Mouse (Mus musculus): ENCODE results near the gene Ncoa3. TPM values are rescaled to one million over a fixed set of nuclear protein-coding genes. Genes with fewer than 3 reads are reported as not detected.
A peak's percentile ranks its signal among the peaks of the same experiment; 100 is the strongest.

The Ncoa3 gene
- polyA plus RNA-seq, 1 experiment from 2014 or later, result 8.1 TPM

DNA sequence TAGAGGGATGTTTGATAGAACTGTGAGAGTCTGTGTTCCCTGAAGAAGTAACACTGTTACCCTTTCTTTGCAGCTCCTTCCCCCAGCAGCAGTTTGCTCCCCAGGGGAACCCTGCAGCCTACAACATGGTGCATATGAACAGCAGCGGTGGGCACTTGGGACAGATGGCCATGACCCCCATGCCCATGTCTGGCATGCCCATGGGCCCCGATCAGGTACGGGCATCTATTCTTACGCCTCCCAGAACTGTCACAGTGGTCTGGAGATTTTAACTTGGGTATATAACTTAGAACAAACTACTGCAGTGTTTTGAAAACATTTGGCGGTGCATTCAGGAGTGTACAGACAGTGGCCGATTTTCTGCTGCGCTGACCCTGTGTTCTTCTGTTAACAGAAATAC, 77.3 kb downstream of the Ncoa3 start:
- no peak for ATAC-seq
- H3K27ac ChIP-seq, result no peak overlapping the region
- H3K36me3 ChIP-seq, result peaks cover 66% of the 10 kb centered on the region
- no peak overlapping the region for H3K9ac ChIP-seq
- H3K27me3 ChIP-seq (replicated peaks), result no peaks in the 10 kb centered on the region
- H3K4me2 ChIP-seq, result no peak overlapping the region
- H3K9me3 ChIP-seq (replicated peaks), result no peaks in the 10 kb centered on the region
- H3K4me3 ChIP-seq, result no peak overlapping the region
- H3K4me1 ChIP-seq, result no peaks in the 10 kb centered on the region
- WGBS (ENCODE audit: insufficient replicate concordance), result 88% methylated on average over 7 of the region's 7 CpGs

DNA sequence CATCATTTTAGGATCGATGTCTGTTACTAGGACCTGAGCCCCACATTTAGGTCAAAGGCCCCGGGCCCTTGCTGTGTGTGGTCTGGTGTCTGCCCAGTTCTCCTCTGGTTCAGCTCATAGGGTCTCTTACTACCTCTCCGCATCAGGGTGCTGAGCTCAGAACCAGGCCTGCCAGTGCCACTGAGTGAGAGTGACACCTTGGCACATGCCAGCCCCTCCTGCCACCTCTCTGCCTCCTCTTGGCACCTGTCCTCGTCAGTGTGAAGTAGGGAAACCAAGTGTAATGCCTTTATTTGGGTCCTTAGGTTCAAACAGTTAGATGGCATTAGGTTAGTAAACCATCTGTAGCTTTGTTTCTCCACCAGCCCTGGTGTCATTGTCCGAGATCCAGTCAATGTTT, 79.0 kb downstream of the Ncoa3 start:
- H3K4me2 ChIP-seq, result no peak overlapping the region
- no peak overlapping the region for H3K4me3 ChIP-seq
- no peaks in the 10 kb centered on the region for H3K9me3 ChIP-seq (replicated peaks)
- no peak overlapping the region for H3K27ac ChIP-seq
- no peak overlapping the region for H3K9ac ChIP-seq
- no peaks in the 10 kb centered on the region for H3K27me3 ChIP-seq (replicated peaks)
- ATAC-seq, result no peak
- no peaks in the 10 kb centered on the region for H3K4me1 ChIP-seq
- H3K36me3 ChIP-seq, result peaks cover 55% of the 10 kb centered on the region
- WGBS (ENCODE audit: insufficient replicate concordance), result 81% methylated on average over 5 of the region's 5 CpGs

DNA sequence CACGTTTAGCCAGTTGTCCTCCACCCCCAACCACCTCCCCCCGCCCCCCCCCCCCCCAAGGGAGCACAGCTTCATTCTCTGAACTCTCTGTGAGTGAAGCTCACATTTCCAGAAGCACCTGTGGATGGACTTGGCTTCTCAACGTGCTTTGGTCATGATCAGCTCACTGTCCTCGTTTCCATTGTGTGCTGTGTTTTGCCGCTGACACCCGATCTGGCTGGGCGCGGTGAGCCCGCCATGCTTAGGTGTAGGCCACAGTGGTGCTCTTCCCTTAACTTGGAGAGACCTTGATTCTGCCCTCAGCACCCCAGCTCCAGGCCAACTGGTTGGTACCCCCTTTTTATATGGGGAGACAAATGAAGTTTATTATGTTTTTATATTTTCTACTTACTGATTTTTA, 79.5 kb downstream of the Ncoa3 start:
- Histone ChIP-seq H3K4me2 (no peak overlapping the region), H3K4me1 (no peaks in the 10 kb centered on the region), H3K27ac (no peak overlapping the region), H3K27me3 (replicated peaks) (no peaks in the 10 kb centered on the region), H3K9me3 (replicated peaks) (no peaks in the 10 kb centered on the region), H3K4me3 (no peak overlapping the region), H3K9ac (no peak overlapping the region), H3K36me3 (peaks cover 51% of the 10 kb centered on the region)
- no peak for ATAC-seq
- 74% methylated on average over 9 of the region's 9 CpGs for WGBS (ENCODE audit: insufficient replicate concordance)

DNA sequence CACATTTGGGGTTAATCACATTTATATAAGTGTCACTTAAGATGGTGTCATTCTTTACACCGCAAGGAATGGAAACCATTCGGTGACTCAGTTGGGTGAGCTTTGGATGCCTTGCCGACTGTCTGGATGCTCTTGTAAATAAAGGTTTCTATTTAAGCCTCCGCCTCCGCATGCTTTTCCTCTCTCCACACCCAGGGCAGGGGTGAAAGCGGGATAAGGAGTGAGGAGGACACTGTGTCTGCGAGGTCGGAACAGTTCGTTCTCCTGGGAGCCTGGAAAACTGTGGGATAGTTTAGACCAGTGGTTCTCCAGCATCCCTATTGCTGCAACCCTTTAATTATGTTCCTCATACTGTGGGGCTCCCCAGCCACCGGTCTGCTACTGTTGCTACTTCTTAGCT, 80.6 kb downstream of the Ncoa3 start:
- H3K4me3 ChIP-seq, result no peak overlapping the region
- H3K36me3 ChIP-seq, result peaks cover 40% of the 10 kb centered on the region
- no peak overlapping the region for H3K4me2 ChIP-seq
- no peaks in the 10 kb centered on the region for H3K4me1 ChIP-seq
- no peaks in the 10 kb centered on the region for H3K27me3 ChIP-seq (replicated peaks)
- WGBS (ENCODE audit: insufficient replicate concordance), result 75% methylated on average over 10 of the region's 10 CpGs
- H3K9ac ChIP-seq, result no peak overlapping the region
- no peaks in the 10 kb centered on the region for H3K9me3 ChIP-seq (replicated peaks)
- ATAC-seq, result no peak
- no peak overlapping the region for H3K27ac ChIP-seq

DNA sequence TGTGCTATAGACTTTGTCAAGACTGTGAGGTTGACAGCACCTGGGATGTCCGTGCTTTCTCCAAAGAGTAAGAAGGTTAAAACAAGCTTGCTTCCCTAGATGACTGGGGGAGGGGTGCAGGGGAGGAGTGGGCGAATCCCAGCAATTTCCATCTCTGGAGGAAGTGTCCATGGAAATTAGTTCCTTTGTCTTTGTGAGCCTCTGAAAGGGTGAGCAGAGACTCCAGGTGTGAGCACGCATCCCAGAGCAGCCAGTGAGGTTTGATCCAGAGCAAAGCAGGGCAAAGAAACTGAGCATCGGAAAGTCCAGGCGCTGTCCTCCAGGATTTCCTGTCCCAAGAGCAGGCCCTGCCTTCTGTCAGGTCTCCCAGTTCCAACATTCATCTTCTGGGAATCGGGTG, 81.9 kb downstream of the Ncoa3 start:
- peaks cover under 1% of the 10 kb centered on the region; the same call in 1 of the 2 replicates for H3K4me1 ChIP-seq
- ATAC-seq, result no peak
- no peaks in the 10 kb centered on the region for H3K27me3 ChIP-seq (replicated peaks)
- H3K4me3 ChIP-seq, result no peak overlapping the region
- H3K27ac ChIP-seq, result no peak overlapping the region
- no peaks in the 10 kb centered on the region for H3K9me3 ChIP-seq (replicated peaks)
- no peak overlapping the region for H3K9ac ChIP-seq
- WGBS (ENCODE audit: insufficient replicate concordance), result 56% methylated on average over 6 of the region's 6 CpGs
- no peak overlapping the region for H3K4me2 ChIP-seq
- peaks cover 28% of the 10 kb centered on the region for H3K36me3 ChIP-seq

DNA sequence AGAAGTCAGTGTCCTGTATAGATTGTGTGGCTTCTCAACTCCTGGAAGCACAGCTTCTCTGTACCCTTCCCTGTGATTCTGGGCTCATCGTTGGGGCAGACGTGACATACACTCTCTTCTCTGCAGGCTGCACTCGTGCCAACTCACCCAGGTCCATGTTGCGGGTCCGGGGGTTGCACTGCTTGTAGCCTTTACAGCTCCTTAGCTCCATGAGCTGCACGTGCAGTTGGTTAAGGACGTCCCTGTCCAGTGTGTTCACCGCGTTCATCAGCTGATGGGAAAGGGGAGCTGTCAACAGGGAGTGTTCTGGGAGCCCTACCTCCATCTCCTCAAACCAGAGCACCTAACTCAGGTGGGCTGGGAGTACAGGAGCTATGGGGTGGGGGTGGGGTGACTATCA, 84.9 kb downstream of the Ncoa3 start:
- Histone ChIP-seq H3K4me2 (no peak overlapping the region), H3K36me3 (peaks cover 3% of the 10 kb centered on the region; the same call in 1 of the 2 replicates), H3K27me3 (replicated peaks) (no peaks in the 10 kb centered on the region), H3K9ac (no peak overlapping the region), H3K4me1 (peaks cover 23% of the 10 kb centered on the region), H3K27ac (no peak overlapping the region), H3K9me3 (replicated peaks) (no peaks in the 10 kb centered on the region), H3K4me3 (no peak overlapping the region)
- WGBS (ENCODE audit: insufficient replicate concordance), result 65% methylated on average over 9 of the region's 9 CpGs
- ATAC-seq, result no peak

DNA sequence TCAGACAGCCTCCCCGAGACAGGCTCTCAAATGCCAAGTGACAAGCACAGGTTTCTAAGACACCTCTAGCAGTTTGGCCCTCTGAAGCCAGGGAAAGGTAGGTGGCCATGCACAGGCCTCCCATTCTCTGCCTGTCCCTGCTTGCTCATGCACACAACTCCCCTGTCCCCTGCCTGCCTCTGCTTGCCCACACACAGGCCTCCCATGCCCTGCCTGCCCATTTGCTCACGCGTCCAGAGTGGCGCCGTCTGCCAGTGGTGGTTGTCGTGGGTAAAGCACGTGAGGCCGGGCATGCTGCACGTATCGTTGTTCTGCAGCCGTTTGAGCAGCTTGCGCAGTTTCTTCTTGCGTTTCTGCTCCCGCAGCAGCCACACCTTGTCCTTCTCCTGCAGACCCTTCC, 86.8 kb downstream of the Ncoa3 start:
- ATAC-seq, result no peak

DNA sequence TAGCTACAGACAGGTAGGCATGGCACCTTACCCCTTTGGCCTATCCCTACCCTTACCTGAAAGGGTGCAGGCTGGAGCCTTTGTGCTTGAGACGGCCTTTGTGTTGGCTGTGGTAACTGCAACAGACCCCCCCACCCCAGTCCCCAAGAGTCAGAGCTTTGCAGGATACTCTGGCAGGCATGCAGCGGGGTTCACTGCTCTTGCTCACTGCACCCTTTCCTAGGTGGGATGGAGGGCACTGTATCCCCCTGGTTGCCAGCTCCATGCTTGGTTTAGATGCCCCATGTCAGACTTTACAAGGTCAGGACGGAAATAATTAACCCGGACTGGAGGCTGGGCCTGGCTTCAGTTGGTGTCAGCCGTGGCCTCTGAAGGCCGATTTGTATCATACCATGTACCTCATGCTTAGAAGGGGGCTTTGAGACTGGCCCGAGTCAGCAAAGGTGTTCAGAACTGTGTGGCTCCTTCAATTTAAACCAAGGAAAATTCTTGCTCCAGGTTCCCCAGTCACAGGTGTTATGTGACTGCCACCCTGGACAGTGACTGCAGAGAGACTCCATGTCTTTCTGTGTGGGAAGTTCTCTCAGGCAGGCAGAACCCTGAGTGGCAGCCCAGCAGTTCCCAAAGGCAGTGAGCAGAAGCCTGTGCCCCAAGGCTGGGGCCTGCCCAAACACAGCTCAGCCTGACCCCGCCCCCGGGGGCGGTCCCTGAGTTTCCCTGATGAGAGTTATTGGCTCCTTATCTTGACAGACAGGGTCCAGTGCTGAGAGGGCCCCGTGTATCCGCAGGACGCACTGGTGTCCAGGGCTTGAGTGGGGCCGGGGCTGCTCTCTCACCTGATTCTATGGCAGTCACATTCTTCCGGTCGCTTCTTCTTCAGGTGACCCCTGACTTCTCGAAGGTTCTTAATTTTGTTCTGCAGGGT, 87.8 kb downstream of the Ncoa3 start:
- Histone ChIP-seq H3K4me3 (0 out of 2 replicates have a peak overlapping the region, but pooled peaks have one; percentile 23), H3K4me1 (peaks cover 23% of the 10 kb centered on the region), H3K9me3 (replicated peaks) (no peaks in the 10 kb centered on the region), H3K9ac (no peak overlapping the region), H3K4me2 (peak overlapping the region; percentile 49), H3K36me3 (no peaks in the 10 kb centered on the region), H3K27me3 (replicated peaks) (no peaks in the 10 kb centered on the region), H3K27ac (no peak overlapping the region)
- peak; percentile 72 for ATAC-seq
- 37% methylated on average over 17 of the region's 17 CpGs for WGBS (ENCODE audit: insufficient replicate concordance)

More for the DNA sequence above, 86.8 kb downstream of the Ncoa3 start:
- H3K9me3 ChIP-seq (replicated peaks), result no peaks in the 10 kb centered on the region
- H3K4me2 ChIP-seq, result no peak overlapping the region
- 81% methylated on average over 14 of the region's 14 CpGs for WGBS (ENCODE audit: insufficient replicate concordance)
- no peak overlapping the region for H3K27ac ChIP-seq
- no peaks in the 10 kb centered on the region for H3K27me3 ChIP-seq (replicated peaks)
- H3K4me1 ChIP-seq, result peaks cover 23% of the 10 kb centered on the region
- no peak overlapping the region for H3K4me3 ChIP-seq
- no peak overlapping the region for H3K9ac ChIP-seq
- no peaks in the 10 kb centered on the region for H3K36me3 ChIP-seq

DNA sequence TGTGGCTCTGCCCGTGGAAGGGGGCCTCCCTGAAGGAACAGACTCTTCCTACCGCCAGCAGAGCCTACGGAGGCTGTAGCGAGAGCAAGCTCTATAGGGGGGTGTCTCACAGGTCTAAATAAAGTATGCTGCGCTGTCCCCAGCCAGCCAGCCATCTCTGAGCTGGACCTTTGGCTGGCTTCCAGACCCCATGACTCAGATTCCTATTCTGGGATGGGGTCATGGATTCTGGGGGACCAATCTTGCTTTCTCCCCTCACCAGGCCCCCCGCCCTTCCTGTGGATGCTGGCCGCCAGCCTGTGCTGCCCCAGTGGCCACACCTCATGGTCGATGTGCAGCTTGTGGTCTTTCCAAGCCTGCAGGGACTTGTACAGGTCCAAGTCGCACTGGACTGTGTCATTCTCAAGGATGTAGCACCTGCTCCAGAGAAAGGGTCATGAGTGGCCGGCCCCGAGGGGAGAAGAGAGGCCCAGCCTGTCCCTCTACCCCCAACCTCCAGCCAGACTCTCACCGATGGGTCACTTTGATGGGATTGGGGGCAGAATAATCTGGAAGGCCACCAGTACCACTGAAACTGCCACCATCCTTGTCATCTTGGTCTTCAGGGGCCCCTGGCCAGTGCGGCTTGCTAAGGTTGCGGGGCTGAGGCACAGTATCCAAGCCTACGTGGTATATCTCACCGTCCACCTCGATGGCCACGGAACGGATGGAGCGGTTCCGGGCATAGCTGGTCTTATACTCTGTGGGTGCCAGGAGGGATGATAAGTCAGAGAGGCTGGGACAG, 88.7 kb downstream of the Ncoa3 start:
- peaks cover 23% of the 10 kb centered on the region for H3K4me1 ChIP-seq
- peak overlapping the region; percentile 49 for H3K4me2 ChIP-seq
- 0 out of 2 replicates have a peak overlapping the region, but pooled peaks have one; percentile 23 for H3K4me3 ChIP-seq
- no peak for ATAC-seq
- no peak overlapping the region for H3K27ac ChIP-seq
- H3K36me3 ChIP-seq, result no peaks in the 10 kb centered on the region
- H3K27me3 ChIP-seq (replicated peaks), result no peaks in the 10 kb centered on the region
- 77% methylated on average over 21 of the region's 21 CpGs for WGBS (ENCODE audit: insufficient replicate concordance)
- H3K9me3 ChIP-seq (replicated peaks), result no peaks in the 10 kb centered on the region
- H3K9ac ChIP-seq, result no peak overlapping the region

DNA sequence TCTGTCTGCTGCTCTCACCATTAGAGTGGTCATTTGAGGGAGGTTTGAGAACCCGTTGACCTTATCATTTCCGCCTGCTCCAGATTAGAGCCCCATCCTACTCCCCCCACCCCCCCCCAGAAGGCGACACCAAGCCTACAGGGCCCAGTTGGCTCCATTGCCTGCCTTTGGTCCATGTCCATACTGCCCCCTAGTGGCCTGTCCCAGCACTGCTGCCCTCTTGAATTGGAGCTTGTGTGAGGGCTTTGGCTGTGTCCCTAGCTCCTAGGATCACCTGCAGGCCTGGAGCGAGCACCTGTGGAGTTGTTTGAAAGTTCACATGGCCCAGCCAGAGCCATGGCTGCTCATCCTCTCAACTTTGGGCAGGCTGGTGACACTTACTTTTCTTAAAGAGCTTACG, 89.8 kb downstream of the Ncoa3 start:
- Histone ChIP-seq H3K27ac (no peak overlapping the region), H3K9ac (no peak overlapping the region), H3K4me1 (peaks cover 23% of the 10 kb centered on the region), H3K4me3 (no peak overlapping the region), H3K27me3 (replicated peaks) (no peaks in the 10 kb centered on the region), H3K36me3 (no peaks in the 10 kb centered on the region), H3K4me2 (no peak overlapping the region), H3K9me3 (replicated peaks) (no peaks in the 10 kb centered on the region)
- ATAC-seq, result no peak
- WGBS (ENCODE audit: insufficient replicate concordance), result 32% methylated on average over 5 of the region's 5 CpGs

DNA sequence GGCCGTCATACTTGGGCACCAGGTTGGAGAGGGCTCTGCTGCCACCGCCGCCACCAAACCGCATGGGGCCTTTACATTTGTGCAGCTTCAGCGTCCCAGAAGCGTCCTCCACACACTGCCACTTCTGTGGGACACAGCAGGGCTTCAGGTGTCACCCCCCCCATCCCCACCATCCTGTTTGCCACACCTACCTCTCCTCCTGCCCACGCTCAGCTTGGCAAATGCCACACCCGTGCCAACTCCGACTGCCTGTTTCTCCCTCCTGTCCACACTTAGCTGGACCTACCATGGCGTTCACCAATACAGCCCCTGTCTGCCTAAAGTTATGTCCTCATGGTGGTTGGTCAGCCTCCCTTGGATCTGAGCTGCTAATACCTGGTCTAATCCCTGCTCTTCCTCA, 90.2 kb downstream of the Ncoa3 start:
- no peak overlapping the region for H3K4me3 ChIP-seq
- no peaks in the 10 kb centered on the region for H3K36me3 ChIP-seq
- no peak for ATAC-seq
- no peak overlapping the region for H3K9ac ChIP-seq
- H3K4me2 ChIP-seq, result no peak overlapping the region
- H3K27ac ChIP-seq, result no peak overlapping the region
- H3K9me3 ChIP-seq (replicated peaks), result no peaks in the 10 kb centered on the region
- 65% methylated on average over 10 of the region's 10 CpGs for WGBS (ENCODE audit: insufficient replicate concordance)
- no peaks in the 10 kb centered on the region for H3K27me3 ChIP-seq (replicated peaks)
- peaks cover 23% of the 10 kb centered on the region for H3K4me1 ChIP-seq

DNA sequence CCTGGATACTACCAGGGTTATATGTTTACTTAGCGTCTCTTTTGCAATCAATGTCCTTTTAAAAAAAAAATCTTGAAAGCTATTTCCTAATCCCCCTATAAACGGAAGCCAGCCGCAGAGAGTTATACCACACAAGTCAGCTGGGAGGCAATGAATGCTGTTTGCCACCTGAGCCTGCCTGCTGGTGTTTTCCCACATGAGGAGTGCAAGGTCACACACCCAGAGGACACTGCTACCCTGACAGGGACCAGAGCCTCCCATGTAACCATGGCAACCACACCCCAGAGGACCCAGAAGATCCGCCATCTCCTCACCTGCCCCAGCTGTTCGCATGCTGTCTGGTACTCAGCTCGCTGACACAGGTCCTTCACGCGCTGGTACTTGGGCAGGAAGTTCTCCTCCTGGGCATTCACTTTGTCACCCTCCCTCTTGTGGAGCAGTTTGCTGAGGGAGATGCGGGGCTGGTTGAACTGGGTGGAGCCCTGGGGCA, 91.2 kb downstream of the Ncoa3 start:
- H3K27ac ChIP-seq, result no peak overlapping the region
- H3K27me3 ChIP-seq (replicated peaks), result no peaks in the 10 kb centered on the region
- no peaks in the 10 kb centered on the region for H3K36me3 ChIP-seq
- no peak overlapping the region for H3K4me2 ChIP-seq
- H3K9ac ChIP-seq, result no peak overlapping the region
- H3K4me3 ChIP-seq, result no peak overlapping the region
- no peaks in the 10 kb centered on the region for H3K9me3 ChIP-seq (replicated peaks)
- WGBS (ENCODE audit: insufficient replicate concordance), result 72% methylated on average over 9 of the region's 9 CpGs
- H3K4me1 ChIP-seq, result peaks cover 23% of the 10 kb centered on the region
- ATAC-seq, result no peak
